Mouse (Mus musculus) liver, postnatal 0 days (tissue): Measurements from ENCODE around the gene Sptbn4.

Experiments
- CTCF ChIP-seq: sonication (generic); IDR thresholded peaks from 2 replicates; pipeline ENCODE4 v1.5.1; 2016; ENCODE audit warnings: antibody characterized with exemption, low read depth
- EP300 ChIP-seq: IDR thresholded peaks from 2 replicates; pipeline ENCODE4 v1.6.1; 2016; ENCODE audit warnings: antibody characterized with exemption, low read depth, mild to moderate bottlenecking

- TF ChIP-seq CTCF (no peak), EP300 (no peak)
These were observed 7.8 kb upstream of the Sptbn4 start for GRCm38 (mm10) chr7:27455273-27455672.
